Mouse (Mus musculus): ENCODE measurements around the gene Ccdc171. TPM values are rescaled to one million over a fixed set of nuclear protein-coding genes. Genes with fewer than 3 reads are reported as not detected.

Gene Ccdc171
- polyA plus RNA-seq, 1 experiment from 2014 or later: 2.8 TPM

GRCm38 (mm10) chr4:83797976-83798375, 272.6 kb downstream of the Ccdc171 start:
- H3K27ac ChIP-seq (ENCODE audit: low read depth): no peak overlapping the region
- H3K27me3 ChIP-seq (replicated peaks; ENCODE audit: control insufficient read depth, insufficient read depth, low read length): no peaks in the 10 kb centered on the region
- 0 out of 2 replicates have a peak overlapping the region, but pooled peaks have one; percentile 18 for H3K4me2 ChIP-seq (ENCODE audit: low read length)
- no peaks in the 10 kb centered on the region for H3K36me3 ChIP-seq (ENCODE audit: control insufficient read depth, insufficient read depth, low read length)
- 77% methylated on average over 14 of the region's 14 CpGs for WGBS
- no peak overlapping the region for H3K9ac ChIP-seq (ENCODE audit: low read length)
- DNase-seq (ENCODE audit: low spot score) (no peak), ATAC-seq (replicated peaks; ENCODE audit: low FRiP score, low TSS enrichment, low read depth) (no peak)
- peaks cover 7% of the 10 kb centered on the region; the same call in 1 of the 2 replicates for H3K4me1 ChIP-seq (replicated peaks; ENCODE audit: control insufficient read depth, insufficient read depth, low read length)
- no peak overlapping the region for H3K4me3 ChIP-seq (ENCODE audit: low read depth, low read length)
- H3K9me3 ChIP-seq (ENCODE audit: control insufficient read depth, low read length): no peaks in the 10 kb centered on the region

DNA sequence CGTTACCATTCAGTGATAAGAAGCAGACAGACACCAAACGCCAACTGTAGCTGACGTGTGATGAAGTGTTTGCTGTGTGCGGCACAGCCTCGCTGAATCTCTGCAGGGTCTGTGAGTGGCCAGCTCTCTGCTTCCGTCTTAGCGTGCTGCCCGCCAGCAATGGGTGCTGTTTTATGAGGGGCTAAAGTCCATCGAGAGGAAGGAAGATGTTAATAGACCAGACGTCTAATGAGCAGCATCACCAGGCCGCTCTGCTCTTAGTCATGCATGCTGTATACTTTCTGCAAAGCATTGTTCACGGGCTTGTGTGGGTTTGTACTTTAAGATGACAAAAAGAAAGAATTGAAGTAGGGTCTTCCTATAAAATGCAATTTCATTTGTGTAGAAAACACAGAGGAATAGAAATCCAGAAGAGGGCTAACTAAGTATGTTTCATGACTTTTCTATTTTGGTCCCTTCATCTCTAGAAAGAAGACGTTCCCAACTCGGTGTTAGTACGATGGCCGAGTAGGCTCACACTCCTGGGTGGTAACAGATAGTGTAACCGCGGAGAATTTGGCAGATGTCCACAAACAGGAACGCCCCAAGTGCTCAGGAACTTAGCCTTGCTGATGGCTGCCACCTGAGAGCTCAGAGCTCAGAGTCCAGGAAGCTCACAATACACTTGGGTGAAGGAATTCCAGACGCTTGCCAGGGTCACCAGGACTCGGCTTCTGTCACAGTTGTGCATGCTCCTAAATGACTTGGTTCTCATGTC, 273.5 kb downstream of the Ccdc171 start:
- H3K27ac ChIP-seq (ENCODE audit: low read depth): no peak overlapping the region
- no peak overlapping the region for H3K9ac ChIP-seq (ENCODE audit: low read length)
- H3K4me3 ChIP-seq (ENCODE audit: low read depth, low read length): no peak overlapping the region
- DNase-seq (ENCODE audit: low spot score) (no peak), ATAC-seq (replicated peaks; ENCODE audit: low FRiP score, low TSS enrichment, low read depth) (peak; percentile 68; the same call in 1 of the 2 replicates)
- no peaks in the 10 kb centered on the region for H3K9me3 ChIP-seq (ENCODE audit: control insufficient read depth, low read length)
- H3K4me2 ChIP-seq (ENCODE audit: low read length): 0 out of 2 replicates have a peak overlapping the region, but pooled peaks have one; percentile 18
- 40% methylated on average over 21 of the region's 21 CpGs for WGBS
- H3K27me3 ChIP-seq (replicated peaks; ENCODE audit: control insufficient read depth, insufficient read depth, low read length): no peaks in the 10 kb centered on the region
- H3K4me1 ChIP-seq (replicated peaks; ENCODE audit: control insufficient read depth, insufficient read depth, low read length): peaks cover 7% of the 10 kb centered on the region; the same call in 1 of the 2 replicates
- H3K36me3 ChIP-seq (ENCODE audit: control insufficient read depth, insufficient read depth, low read length): no peaks in the 10 kb centered on the region

DNA sequence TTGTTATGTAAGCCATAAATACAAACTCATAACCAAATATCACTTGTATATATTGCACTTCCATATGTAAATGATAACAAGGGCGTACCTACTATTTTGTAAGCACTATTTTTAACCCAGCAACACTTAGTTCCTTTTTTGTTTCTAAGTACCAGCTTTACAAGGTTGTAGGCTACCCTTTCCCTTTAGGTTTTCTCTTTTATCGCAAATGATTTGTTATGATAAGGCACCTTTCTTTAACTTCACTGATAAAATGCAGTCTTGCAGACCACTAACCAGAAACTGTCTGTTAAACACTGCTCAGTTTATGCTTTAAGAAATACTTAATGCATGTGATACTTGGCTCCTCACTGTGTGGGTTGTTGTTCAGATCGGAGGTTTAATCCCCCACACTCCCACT, 275.1 kb downstream of the Ccdc171 start:
- H3K27ac ChIP-seq (ENCODE audit: low read depth): no peak overlapping the region
- no peaks in the 10 kb centered on the region for H3K36me3 ChIP-seq (ENCODE audit: control insufficient read depth, insufficient read depth, low read length)
- peaks cover 7% of the 10 kb centered on the region; the same call in 1 of the 2 replicates for H3K4me1 ChIP-seq (replicated peaks; ENCODE audit: control insufficient read depth, insufficient read depth, low read length)
- DNase-seq (ENCODE audit: low spot score) (no peak), ATAC-seq (replicated peaks; ENCODE audit: low FRiP score, low TSS enrichment, low read depth) (no peak)
- H3K27me3 ChIP-seq (replicated peaks; ENCODE audit: control insufficient read depth, insufficient read depth, low read length): no peaks in the 10 kb centered on the region
- no peak overlapping the region for H3K4me2 ChIP-seq (ENCODE audit: low read length)
- no peaks in the 10 kb centered on the region for H3K9me3 ChIP-seq (ENCODE audit: control insufficient read depth, low read length)
- H3K4me3 ChIP-seq (ENCODE audit: low read depth, low read length): no peak overlapping the region
- 58% methylated on average over 3 of the region's 3 CpGs for WGBS
- no peak overlapping the region for H3K9ac ChIP-seq (ENCODE audit: low read length)

DNA sequence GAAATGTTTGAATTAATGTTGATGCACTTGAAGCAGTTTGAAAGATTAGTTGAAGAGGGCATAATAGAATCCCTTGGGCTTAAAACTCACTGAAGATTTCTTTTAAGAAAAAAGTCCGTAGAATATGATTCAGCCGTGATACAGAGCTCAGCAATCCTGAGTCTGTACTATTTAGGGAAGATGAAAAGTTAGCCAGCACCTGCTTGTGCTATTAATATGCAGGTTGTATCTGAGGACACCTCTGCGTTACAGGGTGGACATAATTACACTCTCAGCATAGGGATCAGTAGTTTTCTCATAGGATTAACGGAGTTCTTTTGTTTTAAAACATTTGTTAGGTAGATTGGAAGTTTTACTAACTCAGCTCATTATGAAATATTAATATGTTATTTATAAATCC, 291.6 kb downstream of the Ccdc171 start:
- ATAC-seq (replicated peaks; ENCODE audit: low FRiP score, low TSS enrichment, low read depth) (no peak), DNase-seq (ENCODE audit: low spot score) (no peak)
- Histone ChIP-seq H3K4me2 (ENCODE audit: low read length) (no peak overlapping the region), H3K27me3 (replicated peaks; ENCODE audit: control insufficient read depth, insufficient read depth, low read length) (no peaks in the 10 kb centered on the region), H3K4me1 (replicated peaks; ENCODE audit: control insufficient read depth, insufficient read depth, low read length) (no peaks in the 10 kb centered on the region), H3K4me3 (ENCODE audit: low read depth, low read length) (no peak overlapping the region), H3K36me3 (ENCODE audit: control insufficient read depth, insufficient read depth, low read length) (no peaks in the 10 kb centered on the region), H3K9me3 (ENCODE audit: control insufficient read depth, low read length) (no peaks in the 10 kb centered on the region), H3K27ac (ENCODE audit: low read depth) (no peak overlapping the region), H3K9ac (ENCODE audit: low read length) (no peak overlapping the region)
- WGBS: 91% methylated on average over 4 of the region's 4 CpGs

- Histone ChIP-seq H3K9me3 (ENCODE audit: control insufficient read depth, low read length) (no peaks in the 10 kb centered on the region), H3K27me3 (replicated peaks; ENCODE audit: control insufficient read depth, insufficient read depth, low read length) (no peaks in the 10 kb centered on the region), H3K4me2 (ENCODE audit: low read length) (no peak overlapping the region), H3K36me3 (ENCODE audit: control insufficient read depth, insufficient read depth, low read length) (no peaks in the 10 kb centered on the region), H3K9ac (ENCODE audit: low read length) (no peak overlapping the region), H3K27ac (ENCODE audit: low read depth) (no peak overlapping the region), H3K4me3 (ENCODE audit: low read depth, low read length) (no peak overlapping the region), H3K4me1 (replicated peaks; ENCODE audit: control insufficient read depth, insufficient read depth, low read length) (no peaks in the 10 kb centered on the region)
- ATAC-seq (replicated peaks; ENCODE audit: low FRiP score, low TSS enrichment, low read depth) (no peak), DNase-seq (ENCODE audit: low spot score) (no peak)
- WGBS: 89% methylated on average over 4 of the region's 4 CpGs
Measured at GRCm38 (mm10) chr4:83829718-83830459, 304.5 kb downstream of the Ccdc171 start.

- Histone ChIP-seq H3K27me3 (replicated peaks; ENCODE audit: control insufficient read depth, insufficient read depth, low read length) (no peaks in the 10 kb centered on the region), H3K4me2 (ENCODE audit: low read length) (peak overlapping the region; percentile 11; the same call in 1 of the 2 replicates), H3K36me3 (ENCODE audit: control insufficient read depth, insufficient read depth, low read length) (no peaks in the 10 kb centered on the region), H3K4me3 (ENCODE audit: low read depth, low read length) (no peak overlapping the region), H3K27ac (ENCODE audit: low read depth) (no peak overlapping the region), H3K4me1 (replicated peaks; ENCODE audit: control insufficient read depth, insufficient read depth, low read length) (no peaks in the 10 kb centered on the region), H3K9me3 (ENCODE audit: control insufficient read depth, low read length) (no peaks in the 10 kb centered on the region), H3K9ac (ENCODE audit: low read length) (no peak overlapping the region)
- ATAC-seq (replicated peaks; ENCODE audit: low FRiP score, low TSS enrichment, low read depth) (no peak), DNase-seq (ENCODE audit: low spot score) (no peak)
- WGBS: 45% methylated on average over 13 of the region's 13 CpGs
Measured at GRCm38 (mm10) chr4:83830891-83831880, 305.8 kb downstream of the Ccdc171 start.

- H3K9ac ChIP-seq (ENCODE audit: low read length): no peak overlapping the region
Measured at GRCm38 (mm10) chr4:83839077-83839476, 313.7 kb downstream of the Ccdc171 start.

DNA sequence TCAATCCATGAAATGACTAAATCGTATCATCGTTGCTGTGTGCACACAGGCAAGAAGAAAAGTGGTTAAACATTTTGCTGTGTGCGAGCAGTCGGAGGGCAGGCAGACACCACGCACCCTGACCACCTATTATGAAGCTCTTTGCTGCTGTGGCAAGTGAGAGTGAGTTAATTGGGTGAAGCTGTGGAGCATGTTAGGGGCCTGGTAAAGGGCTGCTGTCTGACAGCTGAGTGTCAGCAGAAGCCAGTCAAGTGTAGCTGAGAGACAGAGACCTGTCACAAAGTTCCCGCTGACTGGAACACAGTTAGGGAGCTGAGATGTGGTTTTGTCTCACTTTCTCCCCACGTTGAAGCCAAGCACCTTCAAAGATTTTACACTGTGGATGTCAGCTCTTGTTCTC, 321.0 kb downstream of the Ccdc171 start:
- no peak for ATAC-seq (replicated peaks; ENCODE audit: low FRiP score, low TSS enrichment, low read depth)
- no peaks in the 10 kb centered on the region for H3K4me1 ChIP-seq (replicated peaks; ENCODE audit: control insufficient read depth, insufficient read depth, low read length)
- no peaks in the 10 kb centered on the region for H3K9me3 ChIP-seq (ENCODE audit: control insufficient read depth, low read length)
- DNase-seq (ENCODE audit: low spot score): no peak
- H3K4me3 ChIP-seq (ENCODE audit: low read depth, low read length): no peak overlapping the region
- no peak overlapping the region for H3K9ac ChIP-seq (ENCODE audit: low read length)
- no peaks in the 10 kb centered on the region for H3K36me3 ChIP-seq (ENCODE audit: control insufficient read depth, insufficient read depth, low read length)
- 71% methylated on average over 7 of the region's 7 CpGs for WGBS
- no peak overlapping the region for H3K27ac ChIP-seq (ENCODE audit: low read depth)
- H3K27me3 ChIP-seq (replicated peaks; ENCODE audit: control insufficient read depth, insufficient read depth, low read length): no peaks in the 10 kb centered on the region
- H3K4me2 ChIP-seq (ENCODE audit: low read length): no peak overlapping the region

More at GRCm38 (mm10) chr4:83839077-83839476, 313.7 kb downstream of the Ccdc171 start:
- Histone ChIP-seq H3K4me2 (ENCODE audit: low read length) (no peak overlapping the region), H3K27ac (ENCODE audit: low read depth) (no peak overlapping the region), H3K36me3 (ENCODE audit: control insufficient read depth, insufficient read depth, low read length) (no peaks in the 10 kb centered on the region), H3K4me1 (replicated peaks; ENCODE audit: control insufficient read depth, insufficient read depth, low read length) (no peaks in the 10 kb centered on the region), H3K27me3 (replicated peaks; ENCODE audit: control insufficient read depth, insufficient read depth, low read length) (no peaks in the 10 kb centered on the region), H3K9me3 (ENCODE audit: control insufficient read depth, low read length) (no peaks in the 10 kb centered on the region), H3K4me3 (ENCODE audit: low read depth, low read length) (no peak overlapping the region)
- no peak for ATAC-seq (replicated peaks; ENCODE audit: low FRiP score, low TSS enrichment, low read depth)
- DNase-seq (ENCODE audit: low spot score): no peak
- WGBS: 63% methylated on average over 2 of the region's 2 CpGs
